Mouse (Mus musculus) cerebral cortex, adult 2 months (tissue): ENCODE data around the gene Gm10024.

Experiments
- WGBS: fragments of 180-500 bp; shearing (Covaris S2); methylation state at CpG from one replicate; pipeline ENCODE4 v1.1.7; 2018; 5-methylcytosine and 5-hydroxymethylcytosine counted together

Gene Gm10024

DNA sequence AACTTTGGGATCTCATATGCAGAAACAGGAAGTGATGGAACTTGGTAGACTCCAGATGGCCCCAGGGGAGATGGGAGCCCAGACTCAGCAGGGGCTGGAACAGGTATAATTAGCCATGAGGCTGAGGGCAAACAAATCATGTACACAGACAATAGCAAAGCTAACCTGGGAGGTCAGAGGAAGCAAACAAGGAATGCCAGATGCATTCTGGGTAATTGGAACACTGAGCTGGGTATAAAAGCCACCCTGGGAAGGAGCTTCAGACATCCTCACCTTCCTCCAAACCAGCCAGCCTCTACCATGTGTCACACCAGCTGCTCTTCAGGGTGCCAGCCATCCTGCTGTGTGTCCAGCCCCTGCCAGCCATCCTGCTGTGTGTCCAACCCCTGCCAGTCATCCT lies at the start of gene Gm10024:
TSS of gene Gm10024 (plus strand) at position 301 of the 400 bp plus-strand sequence.

GRCm38 (mm10) chr10:77663949-77664665 lies 47.1 kb upstream of the Gm10024 start:
- 71% methylated on average over 43 of the region's 43 CpGs for WGBS

- WGBS, result 49% methylated on average over 8 of the region's 8 CpGs
These were observed 44.9 kb upstream of the Gm10024 start for GRCm38 (mm10) chr10:77666342-77666741.

GRCm38 (mm10) chr10:77667402-77667801 lies 43.9 kb upstream of the Gm10024 start:
- WGBS, result 40% methylated on average over 4 of the region's 4 CpGs

DNA sequence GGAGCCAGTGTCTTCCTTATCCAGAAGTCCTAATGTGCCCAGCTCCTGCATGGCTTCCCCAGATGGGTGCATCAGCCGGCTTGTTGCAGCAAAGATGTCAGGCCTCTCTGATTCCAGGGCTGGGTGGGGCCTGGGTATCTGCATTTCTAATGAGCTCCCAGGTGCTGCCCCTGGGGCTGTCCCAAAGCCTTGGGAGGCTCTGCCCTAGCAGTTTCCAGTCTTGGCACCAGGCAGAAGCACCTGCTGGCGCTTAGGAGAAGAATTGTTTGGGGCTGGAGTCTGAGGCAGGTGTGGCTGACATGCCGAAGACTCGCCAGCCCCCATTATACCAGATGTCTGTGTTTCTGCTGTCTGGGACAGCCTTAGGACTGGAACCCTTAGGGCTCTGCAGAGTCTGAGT lies 40.5 kb upstream of the Gm10024 start:
- WGBS, result 82% methylated on average over 4 of the region's 4 CpGs

GRCm38 (mm10) chr10:77671519-77671918 lies 39.7 kb upstream of the Gm10024 start:
- 77% methylated on average over 4 of the region's 4 CpGs for WGBS

GRCm38 (mm10) chr10:77673765-77674164 lies 37.5 kb upstream of the Gm10024 start:
- WGBS, result 69% methylated on average over 13 of the region's 13 CpGs

DNA sequence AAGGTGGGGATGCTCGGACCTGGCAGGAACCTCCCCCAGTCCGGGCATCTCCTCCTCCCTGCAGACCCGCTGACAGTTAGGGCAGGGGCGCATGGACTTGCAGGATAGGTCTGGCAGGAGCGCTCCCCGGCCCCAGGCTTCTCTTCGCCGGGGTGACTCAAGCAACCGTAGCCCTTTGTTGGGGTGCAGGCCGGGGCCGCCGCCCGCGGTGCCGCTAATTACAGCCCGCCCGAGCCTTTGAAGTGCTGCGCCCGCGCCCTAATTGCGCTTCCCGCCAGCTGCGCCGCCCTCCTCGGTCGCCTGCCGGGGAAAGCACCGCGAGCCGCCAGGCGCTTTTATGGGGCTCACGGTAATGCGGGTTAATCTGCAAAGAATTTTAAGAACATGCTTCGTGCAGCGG lies 33.7 kb upstream of the Gm10024 start:
- under 1% methylated on average over 35 of the region's 35 CpGs for WGBS

DNA sequence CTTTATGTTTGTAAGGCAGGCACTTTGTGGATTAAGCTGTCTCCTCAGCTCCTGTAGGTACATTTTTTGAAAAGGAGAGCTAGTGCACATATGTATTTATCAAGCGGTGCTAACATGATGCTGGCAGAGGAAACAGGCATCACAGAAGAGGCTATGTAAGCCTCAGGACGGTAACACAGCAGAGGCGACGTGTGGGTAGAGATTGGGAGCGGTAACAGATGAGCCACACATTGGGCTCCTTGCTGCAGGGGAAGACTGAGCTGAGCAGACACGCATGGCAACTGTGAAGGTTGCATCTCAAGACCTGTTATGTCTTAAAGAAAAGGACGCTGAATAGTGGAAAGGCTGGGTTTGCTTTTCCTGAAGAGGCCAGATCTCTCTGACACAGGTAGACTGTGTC lies 28.3 kb upstream of the Gm10024 start:
- 59% methylated on average over 7 of the region's 7 CpGs for WGBS

GRCm38 (mm10) chr10:77684181-77684580 lies 27.1 kb upstream of the Gm10024 start:
- WGBS, result 31% methylated on average over 8 of the region's 8 CpGs

GRCm38 (mm10) chr10:77685895-77686664 lies 25.2 kb upstream of the Gm10024 start, which contains the start of gene Tspear:
Gene Tspear, plus strand, starts transcription at chr10:77686569.
- 15% methylated on average over 22 of the region's 22 CpGs for WGBS

GRCm38 (mm10) chr10:77687021-77687420 lies 24.2 kb upstream of the Gm10024 start:
- 55% methylated on average over 10 of the region's 10 CpGs for WGBS

- WGBS, result 50% methylated on average over 3 of the region's 3 CpGs
These were observed 20.9 kb upstream of the Gm10024 start, which contains the start of gene Gm19402 for GRCm38 (mm10) chr10:77690356-77690807. Gene Gm19402, minus strand, starts transcription at chr10:77690757.

DNA sequence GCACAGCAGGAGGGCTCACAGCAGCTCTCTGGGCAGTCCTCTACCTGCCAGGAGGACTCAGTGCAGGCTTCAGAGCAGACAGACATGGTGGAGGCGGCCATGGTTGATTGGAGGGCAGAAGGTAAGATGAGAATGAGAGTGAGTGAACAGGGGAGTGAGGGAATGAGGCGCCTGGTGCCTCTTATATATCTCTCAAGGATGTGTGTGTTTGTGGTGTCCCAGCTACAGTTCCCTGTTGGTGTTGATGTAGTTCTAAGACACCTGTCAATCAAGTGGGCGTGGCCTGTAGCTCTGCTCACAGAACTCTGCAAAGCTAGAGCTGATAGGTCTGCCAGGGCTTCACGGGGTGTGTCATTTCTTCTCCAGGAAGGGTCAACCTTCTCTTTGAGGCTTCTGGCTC lies 14.1 kb upstream of the Gm10024 start, which contains the start of gene Gm9508:
TSS of gene Gm9508 (minus strand) at position 101 of the 400 bp plus-strand sequence.
- 62% methylated on average over 4 of the region's 4 CpGs for WGBS

DNA sequence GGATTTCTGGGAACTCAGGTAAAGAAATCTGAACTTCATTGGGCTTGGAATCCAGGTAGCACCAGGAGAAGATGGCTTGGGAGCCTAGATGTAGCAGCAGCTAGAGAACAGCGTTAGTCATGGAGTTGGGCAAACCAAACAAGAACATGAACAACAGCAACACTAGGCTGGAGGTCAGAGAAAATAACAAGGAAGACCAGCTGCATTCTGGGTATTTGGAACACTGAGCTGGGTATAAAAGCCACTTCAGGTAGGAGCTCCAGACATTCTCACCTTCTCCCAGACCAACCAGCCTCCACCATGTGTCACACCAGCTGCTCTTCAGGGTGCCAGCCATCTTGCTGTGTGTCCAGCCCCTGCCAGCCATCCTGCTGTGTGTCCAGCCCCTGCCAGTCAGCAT lies 4.9 kb upstream of the Gm10024 start, which contains the start of gene Gm10272:
TSS of gene Gm10272 (plus strand) at position 301 of the 400 bp plus-strand sequence.
- 96% methylated on average over 1 of the region's 1 CpGs for WGBS

- WGBS, result 61% methylated on average over 3 of the region's 3 CpGs
These were observed 1.4 kb upstream of the Gm10024 start for GRCm38 (mm10) chr10:77709831-77710230.

- WGBS, result 65% methylated on average over 4 of the region's 4 CpGs
These were observed 2.5 kb downstream of the Gm10024 start for GRCm38 (mm10) chr10:77713734-77714133.

DNA sequence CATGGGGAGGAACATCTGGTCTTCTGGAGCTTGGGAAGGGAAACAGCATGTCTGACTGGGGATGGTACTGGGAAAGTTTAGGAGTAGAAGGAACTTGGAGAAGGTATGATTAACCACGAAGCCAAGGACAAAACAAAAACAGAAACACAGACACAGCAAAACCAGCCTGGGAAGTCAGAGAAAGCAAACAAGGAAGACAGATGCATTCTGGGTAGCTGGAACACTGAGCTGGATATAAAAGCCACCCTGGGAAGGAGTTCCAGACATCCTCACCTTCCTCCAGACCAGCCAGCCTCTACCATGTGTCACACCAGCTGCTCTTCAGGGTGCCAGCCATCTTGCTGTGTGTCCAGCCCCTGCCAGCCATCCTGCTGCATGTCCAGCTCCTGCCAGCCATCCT lies 4.2 kb downstream of the Gm10024 start, which contains the start of gene Gm10142:
TSS of gene Gm10142 (plus strand) at position 301 of the 400 bp plus-strand sequence.
- WGBS, result 71% methylated on average over 1 of the region's 1 CpGs

GRCm38 (mm10) chr10:77720299-77720698 lies 9.0 kb downstream of the Gm10024 start, which contains the start of gene Krtap12-1:
Gene Krtap12-1, plus strand, starts transcription at chr10:77720599.
- WGBS, result 87% methylated on average over 1 of the region's 1 CpGs

- 69% methylated on average over 8 of the region's 8 CpGs for WGBS
These were observed 13.6 kb downstream of the Gm10024 start for GRCm38 (mm10) chr10:77724855-77725254.

DNA sequence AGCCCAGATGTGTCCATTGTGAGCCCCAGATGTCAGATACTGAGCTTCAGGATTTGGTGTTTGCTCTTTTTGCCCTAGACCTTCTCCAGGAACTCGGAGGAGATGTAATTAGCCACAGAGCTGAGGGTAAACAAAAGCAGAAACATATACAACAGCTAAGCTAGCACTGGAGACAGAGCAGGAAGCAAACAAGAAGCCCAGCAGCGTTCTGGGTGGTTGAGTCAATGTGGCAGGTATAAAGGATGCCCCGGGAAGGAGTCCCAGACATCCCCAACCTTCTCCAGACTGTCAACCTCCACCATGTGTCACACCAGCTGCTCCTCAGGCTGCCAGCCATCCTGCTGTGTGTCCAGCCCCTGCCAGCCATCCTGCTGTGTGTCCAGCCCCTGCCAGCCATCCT lies 14.9 kb downstream of the Gm10024 start, which contains the start of gene Gm10100:
TSS of gene Gm10100 (plus strand) at position 301 of the 400 bp plus-strand sequence.
- WGBS, result 36% methylated on average over 3 of the region's 3 CpGs

- WGBS, result 78% methylated on average over 4 of the region's 4 CpGs
These were observed 17.0 kb downstream of the Gm10024 start for GRCm38 (mm10) chr10:77728280-77728679.
